Mouse (Mus musculus) olfactory bulb, adult 2 months (tissue): ENCODE measurements around the gene 4930470P17Rik.

Source experiments
- CTCF ChIP-seq: fragments of 200-500 bp; IDR thresholded peaks from 2 replicates; pipeline ENCODE4 v1.5.1; 2012; ENCODE audit warnings: low read depth, mild to moderate bottlenecking, low read length, moderate library complexity; ENCODE audit not compliant: insufficient read depth
- POLR2A ChIP-seq: fragments of 200-500 bp; IDR thresholded peaks from 2 replicates; pipeline ENCODE4 v1.6.1; 2012; ENCODE audit warnings: mild to moderate bottlenecking, low read depth, low read length, moderate library complexity; ENCODE audit not compliant: insufficient read depth

DNA sequence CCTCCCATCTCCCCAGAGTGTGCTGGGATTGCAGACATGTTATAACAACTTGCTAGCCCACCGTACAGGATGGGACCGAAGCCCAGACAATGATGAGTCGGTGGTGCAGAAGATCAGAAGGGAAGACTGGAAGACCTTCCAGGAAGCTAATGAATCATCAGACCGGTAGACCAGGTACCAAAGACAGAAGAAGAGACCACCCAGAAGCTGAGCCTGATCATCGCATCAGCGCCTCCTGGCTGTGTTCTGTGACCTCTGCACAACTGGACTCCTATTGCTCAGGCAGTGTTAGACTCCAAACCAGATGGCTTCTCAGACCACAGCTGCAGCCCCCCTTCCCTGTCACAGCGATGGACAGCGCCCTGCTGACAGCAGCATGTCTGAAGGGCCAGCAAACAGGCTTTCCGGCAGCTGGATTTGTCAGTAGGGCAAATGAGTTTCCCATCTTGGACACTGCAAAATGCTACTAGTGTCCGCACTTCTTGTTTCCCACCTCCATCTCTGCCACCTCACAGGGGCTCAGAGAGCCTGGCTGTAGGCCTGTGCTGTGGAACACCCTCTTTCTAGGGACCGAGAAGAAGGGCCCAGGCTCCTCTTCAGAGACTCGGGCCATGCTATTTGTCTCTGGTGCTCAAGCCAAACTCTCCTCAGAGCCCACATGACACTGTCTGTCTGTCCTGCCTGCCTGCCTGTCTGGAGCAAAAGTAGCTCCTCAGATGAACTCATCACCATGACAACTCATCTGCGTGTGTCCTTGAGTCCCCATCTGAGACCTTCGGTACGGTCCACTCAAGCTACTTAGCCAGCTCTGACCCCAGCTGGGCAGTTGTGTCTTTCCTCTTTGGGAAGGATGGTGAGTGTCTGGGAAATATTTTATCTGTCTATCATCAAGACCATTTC is 37.6 kb downstream of the 4930470P17Rik start:
- no peak for TF ChIP-seq CTCF
- TF ChIP-seq POLR2A = no peak
